Mouse (Mus musculus) midbrain, embryonic 10.5 days (tissue): Measurements from ENCODE around the gene Lsm2. TPM values are rescaled to one million over a fixed set of nuclear protein-coding genes. Genes with fewer than 3 reads are reported as not detected.

Experiments used
- DNase-seq: peaks from one replicate; pipeline ENCODE4 v3.0.0-alpha.2; 2017; ENCODE audit warnings: low spot score
- H3K27ac ChIP-seq: fragments of 300-500 bp; sonication (generic); replicated peaks from 2 replicates; pipeline ENCODE4 v1.5.1; 2016; ENCODE audit warnings: mild to moderate bottlenecking
- H3K27me3 ChIP-seq: fragments of 300-500 bp; sonication (generic); 2 replicates; pipeline ENCODE4 v1.6.1; 2016; ENCODE audit warnings: low read depth, mild to moderate bottlenecking; ENCODE audit not compliant: poor library complexity, severe bottlenecking
- H3K36me3 ChIP-seq: fragments of 300-500 bp; sonication (generic); 2 replicates; pipeline ENCODE4 v1.6.1; 2016; ENCODE audit warnings: mild to moderate bottlenecking, moderate library complexity
- H3K4me1 ChIP-seq: fragments of 300-500 bp; sonication (generic); 2 replicates; pipeline ENCODE4 v1.6.1; 2016
- H3K4me3 ChIP-seq: fragments of 300-500 bp; sonication (generic); 2 replicates; pipeline ENCODE4 v1.5.1; 2016; ENCODE audit warnings: mild to moderate bottlenecking, moderate library complexity
- H3K9me3 ChIP-seq: fragments of 300-500 bp; sonication (generic); replicated peaks from 2 replicates; pipeline ENCODE4 v1.6.1; 2016; ENCODE audit warnings: mild to moderate bottlenecking
- WGBS: fragments of 180-500 bp; shearing (Covaris S2); methylation state at CpG from one replicate; pipeline ENCODE4 v1.1.7; 2016; 5-methylcytosine and 5-hydroxymethylcytosine counted together
- polyA plus RNA-seq: library from polyadenylated mRNA; unstranded; fragments of >200 nt; fragmentation: Nextera tagmentation; extraction: Ambion mirVana; gene quantifications from 2 replicates; pipeline ENCODE4 v1.2.1, GENCODE M21; 2016

Gene Lsm2
- polyA plus RNA-seq, 1 experiment from 2014 or later, result 337 TPM

GRCm38 (mm10) chr17:35009586-35009985, 27.9 kb downstream of the Lsm2 start:
- 0 out of 2 replicates have a peak, but pooled peaks cover 1% of the 10 kb centered on the region for H3K4me1 ChIP-seq
- no peak overlapping the region for H3K4me3 ChIP-seq
- peaks cover 98% of the 10 kb centered on the region for H3K36me3 ChIP-seq
- WGBS, result 89% methylated on average over 7 of the region's 7 CpGs
- no peaks in the 10 kb centered on the region for H3K27me3 ChIP-seq
- no peaks in the 10 kb centered on the region for H3K9me3 ChIP-seq
- no peak overlapping the region for H3K27ac ChIP-seq
- no peak for DNase-seq

- Histone ChIP-seq H3K9me3 (no peaks in the 10 kb centered on the region), H3K27me3 (no peaks in the 10 kb centered on the region), H3K27ac (no peak overlapping the region), H3K4me1 (no peaks in the 10 kb centered on the region), H3K4me3 (no peak overlapping the region), H3K36me3 (peaks cover 100% of the 10 kb centered on the region)
- 93% methylated on average over 8 of the region's 8 CpGs for WGBS
- DNase-seq, result no peak
Observed at GRCm38 (mm10) chr17:35011440-35011839, 29.8 kb downstream of the Lsm2 start.

GRCm38 (mm10) chr17:35012430-35012829, 30.8 kb downstream of the Lsm2 start:
- no peak overlapping the region for H3K27ac ChIP-seq
- peaks cover 100% of the 10 kb centered on the region for H3K36me3 ChIP-seq
- no peaks in the 10 kb centered on the region for H3K9me3 ChIP-seq
- 94% methylated on average over 13 of the region's 13 CpGs for WGBS
- H3K4me1 ChIP-seq, result no peaks in the 10 kb centered on the region
- no peaks in the 10 kb centered on the region for H3K27me3 ChIP-seq
- no peak for DNase-seq
- no peak overlapping the region for H3K4me3 ChIP-seq

GRCm38 (mm10) chr17:35013221-35013620, 31.6 kb downstream of the Lsm2 start:
- no peak overlapping the region for H3K27ac ChIP-seq
- peaks cover 100% of the 10 kb centered on the region for H3K36me3 ChIP-seq
- H3K9me3 ChIP-seq, result no peaks in the 10 kb centered on the region
- H3K27me3 ChIP-seq, result no peaks in the 10 kb centered on the region
- WGBS, result 92% methylated on average over 6 of the region's 6 CpGs
- no peak for DNase-seq
- H3K4me1 ChIP-seq, result no peaks in the 10 kb centered on the region
- H3K4me3 ChIP-seq, result no peak overlapping the region

- Histone ChIP-seq H3K9me3 (no peaks in the 10 kb centered on the region), H3K4me3 (no peak overlapping the region), H3K27ac (no peak overlapping the region), H3K36me3 (peaks cover 90% of the 10 kb centered on the region), H3K27me3 (no peaks in the 10 kb centered on the region), H3K4me1 (no peaks in the 10 kb centered on the region)
- WGBS, result 93% methylated on average over 16 of the region's 16 CpGs
- no peak for DNase-seq
Observed at GRCm38 (mm10) chr17:35015296-35015695, 33.6 kb downstream of the Lsm2 start.

GRCm38 (mm10) chr17:35016376-35016775, 34.7 kb downstream of the Lsm2 start, which contains the start of gene Vwa7:
Vwa7 (plus strand) TSS chr17:35016579.
- no peaks in the 10 kb centered on the region for H3K27me3 ChIP-seq
- DNase-seq, result no peak
- no peak within 1 kb of the TSS for H3K4me3 ChIP-seq
- no peak within 1 kb of the TSS for H3K27ac ChIP-seq
- H3K36me3 ChIP-seq, result peaks cover 80% of the 10 kb centered on the region
- H3K4me1 ChIP-seq, result peaks cover 11% of the 10 kb centered on the region
- 88% methylated on average over 12 of the region's 12 CpGs for WGBS
- no peaks in the 10 kb centered on the region for H3K9me3 ChIP-seq

- no peak overlapping the region for H3K27ac ChIP-seq
- 83% methylated on average over 10 of the region's 10 CpGs for WGBS
- peaks cover 73% of the 10 kb centered on the region for H3K36me3 ChIP-seq
- no peak overlapping the region for H3K4me3 ChIP-seq
- no peaks in the 10 kb centered on the region for H3K9me3 ChIP-seq
- H3K4me1 ChIP-seq, result peaks cover 17% of the 10 kb centered on the region
- no peak for DNase-seq
- no peaks in the 10 kb centered on the region for H3K27me3 ChIP-seq
Observed at GRCm38 (mm10) chr17:35016791-35017705, 35.4 kb downstream of the Lsm2 start.

GRCm38 (mm10) chr17:35017706-35018030, 36.0 kb downstream of the Lsm2 start:
- H3K9me3 ChIP-seq, result no peaks in the 10 kb centered on the region
- H3K27ac ChIP-seq, result no peak overlapping the region
- H3K4me3 ChIP-seq, result 0 out of 2 replicates have a peak overlapping the region, but pooled peaks have one; percentile 1
- H3K36me3 ChIP-seq, result peaks cover 67% of the 10 kb centered on the region
- H3K27me3 ChIP-seq, result no peaks in the 10 kb centered on the region
- DNase-seq, result no peak
- 75% methylated on average over 14 of the region's 14 CpGs for WGBS
- peaks cover 20% of the 10 kb centered on the region for H3K4me1 ChIP-seq

GRCm38 (mm10) chr17:35018171-35018570, 36.5 kb downstream of the Lsm2 start:
- WGBS, result 88% methylated on average over 3 of the region's 3 CpGs
- Histone ChIP-seq H3K36me3 (peaks cover 62% of the 10 kb centered on the region), H3K27ac (no peak overlapping the region), H3K4me3 (0 out of 2 replicates have a peak overlapping the region, but pooled peaks have one; percentile 1), H3K27me3 (no peaks in the 10 kb centered on the region), H3K9me3 (no peaks in the 10 kb centered on the region), H3K4me1 (peaks cover 20% of the 10 kb centered on the region)
- no peak for DNase-seq

- H3K27ac ChIP-seq, result 0 out of 2 replicates have a peak overlapping the region, but pooled peaks have one; percentile 42
- no peaks in the 10 kb centered on the region for H3K9me3 ChIP-seq
- peaks cover 46% of the 10 kb centered on the region for H3K36me3 ChIP-seq
- H3K4me3 ChIP-seq, result no peak overlapping the region
- peaks cover 29% of the 10 kb centered on the region for H3K4me1 ChIP-seq
- no peak for DNase-seq
- H3K27me3 ChIP-seq, result no peaks in the 10 kb centered on the region
- WGBS, result 80% methylated on average over 11 of the region's 11 CpGs
Observed at GRCm38 (mm10) chr17:35019894-35020293, 38.2 kb downstream of the Lsm2 start.

- peaks cover 42% of the 10 kb centered on the region for H3K36me3 ChIP-seq
- no peaks in the 10 kb centered on the region for H3K27me3 ChIP-seq
- H3K4me1 ChIP-seq, result peaks cover 32% of the 10 kb centered on the region
- peak overlapping the region; percentile 37; the same call in 1 of the 2 replicates for H3K4me3 ChIP-seq
- H3K9me3 ChIP-seq, result no peaks in the 10 kb centered on the region
- peak overlapping the region; percentile 86; the same call in 1 of the 2 replicates for H3K27ac ChIP-seq
- 90% methylated on average over 8 of the region's 8 CpGs for WGBS
- DNase-seq, result no peak
Observed at GRCm38 (mm10) chr17:35020551-35020950, 38.9 kb downstream of the Lsm2 start.

GRCm38 (mm10) chr17:35021163-35021808, 39.6 kb downstream of the Lsm2 start:
- H3K27me3 ChIP-seq, result no peaks in the 10 kb centered on the region
- H3K9me3 ChIP-seq, result no peaks in the 10 kb centered on the region
- peak; percentile 92 for DNase-seq
- peaks cover 38% of the 10 kb centered on the region for H3K4me1 ChIP-seq
- H3K36me3 ChIP-seq, result peaks cover 34% of the 10 kb centered on the region
- 5% methylated on average over 17 of the region's 17 CpGs for WGBS
- H3K4me3 ChIP-seq, result peak overlapping the region; percentile 37
- peak overlapping the region; percentile 86 for H3K27ac ChIP-seq
